Mouse (Mus musculus) ES-E14 (cell line): ENCODE data around the gene Olfr1178.

Experiments
- MAFK ChIP-seq: IDR thresholded peaks from 2 replicates; pipeline ENCODE4 v1.6.1; 2014; ENCODE audit warnings: mild to moderate bottlenecking, low read depth, low read length, inconsistent platforms; ENCODE audit not compliant: insufficient read depth
- ZC3H11A ChIP-seq: IDR thresholded peaks from 2 replicates; pipeline ENCODE4 v1.6.1; 2012; ENCODE audit warnings: low read depth, mild to moderate bottlenecking, inconsistent platforms, low read length, borderline replicate concordance

DNA sequence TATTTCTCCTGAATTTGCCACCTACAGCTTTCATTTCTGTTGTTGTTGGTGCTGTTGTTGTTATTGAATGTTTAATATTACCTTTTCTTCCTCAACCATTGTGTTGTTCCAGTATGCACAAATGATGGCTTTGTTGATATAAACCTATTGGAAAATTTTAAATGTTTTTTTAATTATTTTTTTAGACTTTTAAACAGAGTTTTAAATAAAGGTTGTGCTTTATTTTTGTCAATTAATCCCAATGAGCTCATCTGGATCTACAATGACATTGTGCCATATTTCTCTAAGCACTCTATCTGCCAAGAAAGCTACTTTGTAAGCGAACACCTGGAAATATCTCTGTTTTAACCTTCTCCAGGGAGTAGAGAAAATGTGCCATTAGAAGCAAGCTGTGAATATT lies at the start of gene Olfr1178:
- TF ChIP-seq MAFK (no peak), ZC3H11A (no peak)
